Mouse (Mus musculus) stomach, postnatal 0 days (tissue): ENCODE results near the gene Nepro.

ENCODE experiments used
- CTCF ChIP-seq: IDR thresholded peaks from 2 replicates; pipeline ENCODE4 v1.5.1; 2016; ENCODE audit warnings: antibody characterized with exemption, low read depth, mild to moderate bottlenecking, moderate library complexity
- EP300 ChIP-seq: optimal IDR thresholded peaks from 2 replicates; pipeline ENCODE3; 2016; ENCODE audit warnings: antibody characterized with exemption

GRCm38 (mm10) chr16:44691561-44692141 lies 32.5 kb upstream of the Nepro start:
- TF ChIP-seq CTCF (no peak), EP300 (no peak)
